Mouse (Mus musculus): Measurements from ENCODE around the gene Stxbp3. TPM values are rescaled to one million over a fixed set of nuclear protein-coding genes. Genes with fewer than 3 reads are reported as not detected.

Stxbp3 gene
- polyA plus RNA-seq, 1 experiment from 2014 or later = 33.8 TPM

DNA sequence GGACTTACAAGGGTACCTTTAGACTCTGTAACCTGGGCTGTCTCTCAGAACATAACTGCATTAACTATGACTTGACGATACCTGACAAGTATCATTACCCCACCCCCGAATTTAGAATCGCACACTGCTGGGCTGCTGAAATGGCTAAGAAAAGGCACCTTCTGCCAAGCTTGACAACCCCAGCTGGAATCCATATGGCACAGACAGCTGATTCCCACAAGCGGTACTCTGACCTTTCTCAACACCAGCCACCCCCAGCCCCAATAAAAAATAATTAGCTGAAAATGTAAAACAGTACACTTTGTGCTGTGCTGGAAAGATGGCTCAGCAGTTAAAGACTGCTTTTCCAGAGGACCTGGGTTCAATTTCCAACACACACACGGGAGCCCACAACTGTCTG, 51.0 kb downstream of the Stxbp3 start:
- Histone ChIP-seq H3K4me2 (no peak overlapping the region), H3K4me3 (ENCODE audit: low read depth, low read length) (no peak overlapping the region), H3K9ac (no peak overlapping the region), H3K9me3 (ENCODE audit: low read depth, low read length) (0 out of 2 replicates have a peak, but pooled peaks cover 3% of the 10 kb centered on the region), H3K36me3 (ENCODE audit: insufficient read depth) (peaks cover 18% of the 10 kb centered on the region), H3K4me1 (ENCODE audit: insufficient read depth) (no peaks in the 10 kb centered on the region), H3K27me3 (ENCODE audit: insufficient read depth, low read length) (no peaks in the 10 kb centered on the region), H3K27ac (ENCODE audit: low read depth) (no peak overlapping the region)
- TF ChIP-seq CTCF (IDR thresholded peaks at IDR 0.05; ENCODE audit: low read depth) = no peak
- DNase-seq = no peak
- no peak for ATAC-seq (ENCODE audit: insufficient read depth)
- WGBS = 64% methylated on average over 5 of the region's 5 CpGs

DNA sequence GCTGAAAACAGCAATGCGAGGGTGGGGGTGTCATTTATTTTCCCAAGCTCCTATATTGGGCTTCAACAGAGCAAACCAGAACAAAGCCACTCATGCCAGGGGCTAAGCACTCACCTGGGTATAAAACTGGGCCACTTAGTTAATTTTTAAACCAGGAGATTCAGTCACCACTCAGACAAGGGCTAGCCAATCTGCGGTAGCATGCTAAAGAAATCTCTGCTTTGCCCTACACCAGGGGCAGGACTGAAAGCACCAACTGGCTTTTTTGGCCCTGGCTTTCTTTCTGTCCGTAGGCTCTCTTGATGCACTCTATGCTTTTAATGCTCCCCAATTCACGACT, 51.9 kb downstream of the Stxbp3 start:
- H3K27ac ChIP-seq (ENCODE audit: low read depth) = no peak overlapping the region
- ATAC-seq (ENCODE audit: insufficient read depth) (no peak), DNase-seq (no peak)
- WGBS = 75% methylated on average over 4 of the region's 4 CpGs
- no peak for TF ChIP-seq CTCF (IDR thresholded peaks at IDR 0.05; ENCODE audit: low read depth)
- H3K9me3 ChIP-seq (ENCODE audit: low read depth, low read length) = 0 out of 2 replicates have a peak, but pooled peaks cover 3% of the 10 kb centered on the region
- H3K36me3 ChIP-seq (ENCODE audit: insufficient read depth) = peaks cover 10% of the 10 kb centered on the region
- no peak overlapping the region for H3K4me2 ChIP-seq
- H3K27me3 ChIP-seq (ENCODE audit: insufficient read depth, low read length) = no peaks in the 10 kb centered on the region
- no peaks in the 10 kb centered on the region for H3K4me1 ChIP-seq (ENCODE audit: insufficient read depth)
- H3K9ac ChIP-seq = no peak overlapping the region
- no peak overlapping the region for H3K4me3 ChIP-seq (ENCODE audit: low read depth, low read length)

DNA sequence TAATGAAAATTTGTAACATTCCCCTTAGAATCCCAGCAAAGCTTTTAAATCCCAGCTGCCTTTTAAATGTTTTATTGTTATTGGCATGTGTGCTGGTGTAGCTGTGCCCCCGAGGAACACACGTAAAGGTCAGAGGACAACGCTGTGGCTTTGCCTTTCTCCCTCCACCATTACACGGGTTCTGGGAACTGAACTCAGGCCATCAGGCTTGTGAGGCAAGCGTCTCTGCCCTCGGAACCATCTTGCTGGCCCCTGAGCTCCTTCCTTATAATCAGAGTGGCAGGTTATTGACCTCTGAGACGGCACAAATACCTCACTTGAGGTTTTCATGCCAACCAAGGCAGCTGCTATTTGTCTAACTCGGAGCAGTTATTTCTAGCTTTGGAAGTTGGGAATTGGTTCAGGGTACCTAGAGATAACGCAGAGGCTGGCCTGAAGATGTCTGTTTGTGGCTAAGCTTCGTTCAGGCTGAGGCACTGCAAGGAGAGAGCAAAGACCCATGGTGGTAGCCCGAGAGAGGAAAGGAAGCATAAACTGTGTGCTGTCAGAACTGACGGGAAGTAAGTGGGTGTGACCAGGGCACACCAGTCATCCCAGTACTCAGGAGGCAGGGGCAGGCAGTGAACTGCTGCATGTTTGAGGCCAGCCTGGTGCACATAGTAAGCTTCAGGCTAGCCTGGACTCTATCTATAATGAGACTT, 52.4 kb downstream of the Stxbp3 start:
- H3K27me3 ChIP-seq (ENCODE audit: insufficient read depth, low read length) = no peaks in the 10 kb centered on the region
- no peak overlapping the region for H3K4me3 ChIP-seq (ENCODE audit: low read depth, low read length)
- no peaks in the 10 kb centered on the region for H3K4me1 ChIP-seq (ENCODE audit: insufficient read depth)
- H3K4me2 ChIP-seq = no peak overlapping the region
- 44% methylated on average over 12 of the region's 12 CpGs for WGBS
- ATAC-seq (ENCODE audit: insufficient read depth) (peak; percentile 29), DNase-seq (no peak)
- H3K36me3 ChIP-seq (ENCODE audit: insufficient read depth) = peaks cover 9% of the 10 kb centered on the region
- TF ChIP-seq CTCF (IDR thresholded peaks at IDR 0.05; ENCODE audit: low read depth) = no peak
- H3K27ac ChIP-seq (ENCODE audit: low read depth) = no peak overlapping the region
- H3K9ac ChIP-seq = no peak overlapping the region
- 0 out of 2 replicates have a peak, but pooled peaks cover 3% of the 10 kb centered on the region for H3K9me3 ChIP-seq (ENCODE audit: low read depth, low read length)

DNA sequence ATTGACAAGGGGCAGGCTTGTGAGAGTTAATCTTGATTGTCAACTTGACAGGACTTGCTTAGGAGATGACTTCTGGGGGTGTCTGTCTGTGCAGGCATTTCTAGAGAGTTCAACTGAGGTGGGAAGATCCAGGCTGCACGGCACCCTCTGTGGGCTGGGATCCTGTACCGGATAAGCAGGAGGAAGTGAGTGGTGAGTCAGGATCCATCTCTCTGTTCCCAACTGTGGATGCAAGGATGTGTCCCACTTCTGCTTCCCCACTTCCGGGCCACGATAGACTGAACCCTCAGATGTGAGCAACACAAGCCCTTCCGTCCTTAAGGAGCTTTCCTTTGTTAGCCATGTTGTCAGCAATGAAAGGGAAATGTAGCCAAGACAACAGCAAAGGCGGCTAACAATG, 53.8 kb downstream of the Stxbp3 start:
- no peak overlapping the region for H3K4me2 ChIP-seq
- DNase-seq (no peak), ATAC-seq (ENCODE audit: insufficient read depth) (no peak)
- H3K4me3 ChIP-seq (ENCODE audit: low read depth, low read length) = no peak overlapping the region
- WGBS = 75% methylated on average over 6 of the region's 6 CpGs
- no peaks in the 10 kb centered on the region for H3K36me3 ChIP-seq (ENCODE audit: insufficient read depth)
- H3K4me1 ChIP-seq (ENCODE audit: insufficient read depth) = no peaks in the 10 kb centered on the region
- H3K27me3 ChIP-seq (ENCODE audit: insufficient read depth, low read length) = no peaks in the 10 kb centered on the region
- 0 out of 2 replicates have a peak, but pooled peaks cover 3% of the 10 kb centered on the region for H3K9me3 ChIP-seq (ENCODE audit: low read depth, low read length)
- H3K9ac ChIP-seq = no peak overlapping the region
- TF ChIP-seq CTCF (IDR thresholded peaks at IDR 0.05; ENCODE audit: low read depth) = no peak
- no peak overlapping the region for H3K27ac ChIP-seq (ENCODE audit: low read depth)

DNA sequence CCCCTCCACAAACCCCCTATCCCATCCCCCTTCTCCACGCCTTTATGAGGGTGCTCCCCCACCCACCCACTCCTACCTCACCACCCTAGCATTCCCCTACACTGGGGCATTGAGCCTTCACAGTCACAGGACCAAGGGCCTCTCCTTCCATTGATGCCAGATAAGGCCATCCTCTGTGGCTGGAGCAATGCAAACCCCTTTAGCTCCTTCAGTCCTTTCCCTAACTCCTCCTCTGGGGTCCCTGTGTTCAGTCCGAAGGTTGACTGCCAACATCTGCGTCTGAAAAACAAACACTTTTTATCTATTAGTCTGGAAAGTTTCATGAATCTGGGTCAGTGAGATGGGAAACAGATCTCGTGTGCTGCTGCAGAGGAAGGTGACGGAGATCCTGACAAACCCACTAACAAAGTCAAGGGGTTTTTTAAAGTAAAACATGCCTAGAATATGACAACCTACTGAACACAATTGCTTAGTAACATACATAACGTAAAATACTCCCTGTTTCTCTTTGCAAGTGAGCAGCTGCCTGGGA, 57.9 kb downstream of the Stxbp3 start:
- ATAC-seq (ENCODE audit: insufficient read depth) = no peak
- H3K36me3 ChIP-seq (ENCODE audit: insufficient read depth) = no peaks in the 10 kb centered on the region
- 31% methylated on average over 6 of the region's 6 CpGs for WGBS
- H3K27me3 ChIP-seq (ENCODE audit: insufficient read depth, low read length) = no peaks in the 10 kb centered on the region
- H3K4me2 ChIP-seq = no peak overlapping the region
- H3K9me3 ChIP-seq (ENCODE audit: low read depth, low read length) = 0 out of 2 replicates have a peak, but pooled peaks cover 3% of the 10 kb centered on the region
- no peak overlapping the region for H3K9ac ChIP-seq
- DNase-seq = peak; percentile 59
- no peak overlapping the region for H3K4me3 ChIP-seq (ENCODE audit: low read depth, low read length)
- H3K4me1 ChIP-seq (ENCODE audit: insufficient read depth) = no peaks in the 10 kb centered on the region
- TF ChIP-seq CTCF (IDR thresholded peaks at IDR 0.05; ENCODE audit: low read depth) = no peak
- H3K27ac ChIP-seq (ENCODE audit: low read depth) = peak overlapping the region; percentile 10; the same call in 1 of the 2 replicates

DNA sequence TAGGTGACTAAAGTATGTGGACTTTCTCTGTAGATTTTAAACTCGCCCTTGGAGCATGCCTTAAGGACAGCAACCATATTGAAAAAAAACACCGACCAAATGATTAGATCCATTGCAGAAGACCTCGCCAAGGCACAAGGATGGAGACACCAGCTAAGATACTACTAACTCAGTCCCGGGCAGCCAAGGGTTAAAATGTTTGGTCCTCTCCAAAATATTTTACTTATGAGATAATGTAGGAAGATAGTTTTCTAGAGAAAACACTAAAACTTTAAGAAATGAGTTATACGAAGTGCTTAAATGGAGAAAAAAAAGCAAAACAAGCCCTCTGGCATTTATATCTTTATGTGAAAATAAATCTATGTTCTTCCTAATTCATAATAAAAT, 58.4 kb downstream of the Stxbp3 start:
- Histone ChIP-seq H3K4me2 (no peak overlapping the region), H3K4me3 (ENCODE audit: low read depth, low read length) (no peak overlapping the region), H3K36me3 (ENCODE audit: insufficient read depth) (no peaks in the 10 kb centered on the region), H3K27me3 (ENCODE audit: insufficient read depth, low read length) (no peaks in the 10 kb centered on the region), H3K9me3 (ENCODE audit: low read depth, low read length) (0 out of 2 replicates have a peak, but pooled peaks cover 3% of the 10 kb centered on the region), H3K9ac (no peak overlapping the region), H3K4me1 (ENCODE audit: insufficient read depth) (no peaks in the 10 kb centered on the region), H3K27ac (ENCODE audit: low read depth) (no peak overlapping the region)
- no peak for ATAC-seq (ENCODE audit: insufficient read depth)
- DNase-seq = no peak
- TF ChIP-seq CTCF (IDR thresholded peaks at IDR 0.05; ENCODE audit: low read depth) = no peak
- WGBS = 67% methylated on average over 5 of the region's 5 CpGs

DNA sequence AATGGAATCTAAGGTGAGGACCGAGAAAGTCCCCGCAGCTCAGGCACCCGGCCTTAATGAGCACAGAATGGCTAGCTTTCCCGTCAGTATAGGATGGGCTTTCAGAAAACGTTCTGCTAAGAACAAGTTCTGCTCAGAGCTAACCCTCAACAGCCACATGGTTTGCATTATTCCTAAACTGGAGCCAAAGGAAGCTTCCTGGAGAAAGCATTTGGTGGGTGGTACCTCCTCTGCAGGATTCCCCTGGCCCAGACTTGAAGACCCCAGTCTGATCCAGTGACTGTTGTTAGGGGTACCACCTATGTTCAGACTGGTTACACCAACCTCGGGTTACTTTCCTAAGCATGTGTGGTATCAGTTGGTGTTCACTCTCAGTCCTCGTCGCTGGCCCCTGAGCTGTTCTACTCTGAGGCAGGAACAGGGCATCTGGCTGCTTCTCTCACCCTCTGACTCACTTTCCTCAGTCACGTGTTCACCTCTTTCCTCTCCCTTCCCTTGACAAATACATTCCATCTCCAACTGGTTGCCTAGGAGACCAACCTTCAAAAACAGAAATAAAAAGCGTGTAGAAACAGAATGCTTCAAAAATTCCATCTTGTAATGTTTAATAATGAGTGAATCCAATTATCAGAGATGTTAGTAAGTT, 59.0 kb downstream of the Stxbp3 start:
- peak; percentile 39 for ATAC-seq (ENCODE audit: insufficient read depth)
- DNase-seq = peak; percentile 37
- H3K4me1 ChIP-seq (ENCODE audit: insufficient read depth) = no peaks in the 10 kb centered on the region
- WGBS = 64% methylated on average over 10 of the region's 10 CpGs
- no peaks in the 10 kb centered on the region for H3K27me3 ChIP-seq (ENCODE audit: insufficient read depth, low read length)
- TF ChIP-seq CTCF (IDR thresholded peaks at IDR 0.05; ENCODE audit: low read depth) = no peak
- no peak overlapping the region for H3K27ac ChIP-seq (ENCODE audit: low read depth)
- no peak overlapping the region for H3K4me2 ChIP-seq
- H3K9ac ChIP-seq = no peak overlapping the region
- H3K4me3 ChIP-seq (ENCODE audit: low read depth, low read length) = no peak overlapping the region
- 0 out of 2 replicates have a peak, but pooled peaks cover 3% of the 10 kb centered on the region for H3K9me3 ChIP-seq (ENCODE audit: low read depth, low read length)
- no peaks in the 10 kb centered on the region for H3K36me3 ChIP-seq (ENCODE audit: insufficient read depth)

Measured in lung, embryonic 14.5 days (tissue).